Mouse (Mus musculus) myocyte (in vitro differentiated cells): Measurements from ENCODE around the gene Pla2g12a. TPM values are rescaled to one million over a fixed set of nuclear protein-coding genes. Genes with fewer than 3 reads are reported as not detected.

Experiments
- H3K27me3 ChIP-seq: one replicate; pipeline ENCODE4 v1.6.1; 2011; ENCODE audit not compliant: control insufficient read depth, insufficient read depth, insufficient read length
- H3K36me3 ChIP-seq: one replicate; pipeline ENCODE4 v1.6.1; 2011; ENCODE audit not compliant: control insufficient read depth, insufficient read depth
- H3K4me2 ChIP-seq: one replicate; pipeline ENCODE4 v1.6.1; 2011; ENCODE audit warnings: low read depth, control low read depth
- H3K4me3 ChIP-seq: one replicate; pipeline ENCODE4 v1.5.1; 2011; ENCODE audit warnings: mild to moderate bottlenecking, control low read depth, moderate library complexity
- H3K79me2 ChIP-seq: one replicate; pipeline ENCODE4 v1.6.1; 2011; ENCODE audit not compliant: control insufficient read depth, insufficient read depth
- H3ac ChIP-seq: one replicate; pipeline ENCODE4 v1.6.1; 2011; ENCODE audit not compliant: control insufficient read depth, insufficient read length
- CEBPB ChIP-seq: IDR thresholded peaks from 2 replicates; pipeline ENCODE4 v1.6.1; 2011; ENCODE audit warnings: mild to moderate bottlenecking, moderate library complexity; ENCODE audit not compliant: poor library complexity, insufficient read depth, severe bottlenecking
- E2F4 ChIP-seq: IDR thresholded peaks from one replicate; pipeline ENCODE4 v1.6.1; 2011; ENCODE audit warnings: mild to moderate bottlenecking, control low read depth, moderate library complexity; ENCODE audit not compliant: insufficient read depth
- MAX ChIP-seq: IDR thresholded peaks from one replicate; pipeline ENCODE4 v1.6.1; 2011; ENCODE audit warnings: low read depth, mild to moderate bottlenecking, control low read depth
- MYOD1 ChIP-seq, 3 experiments: IDR thresholded peaks; one replicate each; pipeline ENCODE4 v1.6.1; 2011; ENCODE audit warnings: control low read depth in 2 of 3, low read depth in 2 of 3, mild to moderate bottlenecking in 2 of 3, moderate library complexity in 1 of 3; ENCODE audit not compliant: insufficient read length in 2 of 3, control insufficient read depth in 1 of 3
- MYOG ChIP-seq, 3 experiments: IDR thresholded peaks; one replicate each; pipeline ENCODE4 v1.6.1; 2011; ENCODE audit warnings: control low read depth in 2 of 3, low read depth in 2 of 3, mild to moderate bottlenecking in 2 of 3; ENCODE audit not compliant: insufficient read length in 2 of 3, control insufficient read depth in 1 of 3, insufficient read depth in 1 of 3
- POLR2A ChIP-seq: IDR thresholded peaks from one replicate; pipeline ENCODE4 v1.6.1; 2011; ENCODE audit warnings: low read depth, mild to moderate bottlenecking, control low read depth, moderate library complexity; ENCODE audit not compliant: insufficient read length
- POLR2AphosphoS2 ChIP-seq: IDR thresholded peaks from one replicate; pipeline ENCODE4 v1.6.1; 2011; ENCODE audit warnings: low read depth, control low read depth; ENCODE audit not compliant: insufficient read length
- REST ChIP-seq: IDR thresholded peaks from one replicate; pipeline ENCODE4 v1.6.1; 2011; ENCODE audit warnings: mild to moderate bottlenecking, control low read depth, moderate library complexity; ENCODE audit not compliant: insufficient read depth, insufficient read length
- SRF ChIP-seq: IDR thresholded peaks from one replicate; pipeline ENCODE4 v1.6.1; 2011; ENCODE audit warnings: low read depth; ENCODE audit not compliant: control insufficient read depth, insufficient read length
- TCF12 ChIP-seq: IDR thresholded peaks from one replicate; pipeline ENCODE4 v1.6.1; 2011; ENCODE audit warnings: mild to moderate bottlenecking, control low read depth; ENCODE audit not compliant: poor library complexity, insufficient read depth, severe bottlenecking
- TCF3 ChIP-seq: IDR thresholded peaks from one replicate; pipeline ENCODE4 v1.6.1; 2011; ENCODE audit warnings: low read depth, control low read depth; ENCODE audit not compliant: insufficient read length
- USF1 ChIP-seq: IDR thresholded peaks from one replicate; pipeline ENCODE4 v1.6.1; 2011; ENCODE audit warnings: low read depth, mild to moderate bottlenecking, control low read depth, moderate library complexity
- polyA plus RNA-seq: library from polyadenylated mRNA; unstranded; fragments of >200 nt; fragmentation: generic; extraction: Trizol; gene quantifications from one replicate; pipeline ENCODE4 v1.2.1, GENCODE M21; 2012; ENCODE audit warnings: missing spikeins

Gene Pla2g12a
- polyA plus RNA-seq, 1 experiment: 31.3 TPM

- TF ChIP-seq MYOD1 (IDR thresholded peaks at IDR 0.05; ENCODE audit: control insufficient read depth in 1 of 3, insufficient read length in 2 of 3, low read depth in 2 of 3) (peak; percentile 15 to 86 (median 81)), TCF3 (peak; percentile 40), REST (no peak), SRF (no peak), POLR2AphosphoS2 (no peak), MYOG (IDR thresholded peaks at IDR 0.05; ENCODE audit: control insufficient read depth in 1 of 3, insufficient read depth in 1 of 3, insufficient read length in 2 of 3, low read depth in 2 of 3) (peak; percentile 59 to 90 (median 69))
- Histone ChIP-seq H3K4me2 (no peak overlapping the region), H3K4me3 (no peak overlapping the region), H3ac (no peak overlapping the region), H3K27me3 (no peaks in the 10 kb centered on the region), H3K79me2 (no peaks in the 10 kb centered on the region), H3K36me3 (no peaks in the 10 kb centered on the region)
These were observed 40.0 kb downstream of the Pla2g12a start for GRCm38 (mm10) chr3:129918434-129918833.

DNA sequence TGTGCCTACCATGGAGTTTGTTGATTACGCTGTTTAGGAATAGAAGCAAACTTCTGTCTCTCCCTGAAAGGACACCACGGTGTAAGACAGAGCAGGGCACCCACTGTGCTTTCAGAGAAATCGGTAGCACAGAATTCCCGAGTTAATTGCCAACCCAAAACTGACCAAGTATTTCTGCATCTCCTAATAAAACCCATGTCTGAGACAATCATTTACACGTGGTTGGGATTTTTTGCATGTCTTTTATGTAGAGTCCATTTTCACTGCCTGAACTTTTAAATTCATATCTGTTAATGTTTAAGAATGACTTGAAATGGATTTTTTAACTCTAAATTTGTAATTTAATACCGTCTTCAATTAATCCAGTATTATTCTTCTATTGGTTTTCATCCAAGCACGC, 45.2 kb downstream of the Pla2g12a start:
- Histone ChIP-seq H3K4me3 (no peak overlapping the region), H3ac (no peak overlapping the region), H3K36me3 (no peaks in the 10 kb centered on the region), H3K79me2 (no peaks in the 10 kb centered on the region), H3K27me3 (no peaks in the 10 kb centered on the region), H3K4me2 (no peak overlapping the region)
- no peak for TF ChIP-seq USF1
- no peak for TF ChIP-seq TCF3
- TF ChIP-seq CEBPB: no peak
- no peak for TF ChIP-seq TCF12
- no peak for TF ChIP-seq MAX
- TF ChIP-seq MYOD1 (IDR thresholded peaks at IDR 0.05; ENCODE audit: control insufficient read depth in 1 of 3, insufficient read length in 2 of 3, low read depth in 2 of 3): no peak
- no peak for TF ChIP-seq POLR2A
- TF ChIP-seq POLR2AphosphoS2: no peak
- no peak for TF ChIP-seq E2F4
- no peak for TF ChIP-seq MYOG (IDR thresholded peaks at IDR 0.05; ENCODE audit: control insufficient read depth in 1 of 3, insufficient read depth in 1 of 3, insufficient read length in 2 of 3, low read depth in 2 of 3)
- no peak for TF ChIP-seq REST
- no peak for TF ChIP-seq SRF

DNA sequence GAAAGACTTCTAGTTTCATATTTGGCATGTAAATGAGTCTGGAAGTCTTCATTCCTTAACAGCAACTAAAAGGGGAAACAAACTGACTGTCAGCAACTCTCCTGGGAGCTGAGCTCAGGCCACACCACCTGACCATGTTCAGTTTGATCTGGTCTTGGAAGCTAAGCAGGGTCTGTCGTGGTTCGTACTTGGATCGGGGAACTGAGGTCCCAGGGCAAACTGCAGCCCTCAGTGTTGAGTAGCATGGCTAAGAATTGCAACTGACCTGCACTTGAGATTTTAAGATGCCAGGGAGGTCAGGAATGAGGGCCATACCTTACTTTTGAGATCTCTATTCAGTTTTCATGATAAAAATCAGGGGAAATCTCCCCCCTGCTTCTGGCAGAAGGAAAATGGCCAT, 47.5 kb downstream of the Pla2g12a start:
- Histone ChIP-seq H3K4me2 (no peak overlapping the region), H3K79me2 (no peaks in the 10 kb centered on the region), H3ac (no peak overlapping the region), H3K27me3 (no peaks in the 10 kb centered on the region), H3K4me3 (no peak overlapping the region), H3K36me3 (no peaks in the 10 kb centered on the region)
- no peak for TF ChIP-seq MYOG (IDR thresholded peaks at IDR 0.05; ENCODE audit: control insufficient read depth in 1 of 3, insufficient read depth in 1 of 3, insufficient read length in 2 of 3, low read depth in 2 of 3)
- TF ChIP-seq TCF3: no peak
- TF ChIP-seq POLR2A: no peak

DNA sequence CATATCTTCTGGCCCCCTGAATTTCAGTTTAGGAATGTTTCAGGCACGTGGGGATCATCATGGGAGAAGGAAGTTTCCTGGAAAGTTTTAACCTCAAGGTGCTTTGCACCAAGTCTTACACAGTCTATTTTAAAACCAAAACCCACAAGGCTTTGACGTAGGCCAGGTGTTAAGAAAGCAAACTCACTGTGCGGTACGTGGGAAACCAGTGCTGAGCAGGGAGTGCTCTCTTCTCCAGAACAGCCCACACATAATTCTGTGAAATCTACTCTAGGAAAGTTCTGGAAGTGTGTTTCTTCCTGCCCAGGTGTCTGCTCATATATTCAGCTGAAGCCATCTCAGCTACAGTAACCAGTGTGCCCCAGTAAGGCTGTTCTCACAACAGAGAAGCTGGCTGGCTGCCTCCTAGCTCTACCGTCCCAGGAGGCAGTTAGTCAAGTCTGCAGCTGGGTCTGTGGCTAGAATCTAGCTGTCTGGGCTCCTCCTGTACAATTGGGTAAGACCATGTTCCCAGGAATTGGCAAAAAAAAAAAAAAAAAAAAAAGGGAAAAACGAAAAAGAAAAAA, 51.9 kb downstream of the Pla2g12a start:
- no peak for TF ChIP-seq USF1
- TF ChIP-seq E2F4: no peak
- TF ChIP-seq POLR2AphosphoS2: no peak
- TF ChIP-seq TCF12: no peak
- no peak for TF ChIP-seq POLR2A
- TF ChIP-seq TCF3: no peak
- no peak for TF ChIP-seq MYOG (IDR thresholded peaks at IDR 0.05; ENCODE audit: control insufficient read depth in 1 of 3, insufficient read depth in 1 of 3, insufficient read length in 2 of 3, low read depth in 2 of 3)
- TF ChIP-seq MYOD1 (IDR thresholded peaks at IDR 0.05; ENCODE audit: control insufficient read depth in 1 of 3, insufficient read length in 2 of 3, low read depth in 2 of 3): no peak
- no peak for TF ChIP-seq MAX
- no peak for TF ChIP-seq REST
- no peak for TF ChIP-seq CEBPB
- TF ChIP-seq SRF: no peak
- Histone ChIP-seq H3K4me3 (no peak overlapping the region), H3K79me2 (no peaks in the 10 kb centered on the region), H3K27me3 (no peaks in the 10 kb centered on the region), H3K36me3 (no peaks in the 10 kb centered on the region), H3K4me2 (no peak overlapping the region), H3ac (no peak overlapping the region)

DNA sequence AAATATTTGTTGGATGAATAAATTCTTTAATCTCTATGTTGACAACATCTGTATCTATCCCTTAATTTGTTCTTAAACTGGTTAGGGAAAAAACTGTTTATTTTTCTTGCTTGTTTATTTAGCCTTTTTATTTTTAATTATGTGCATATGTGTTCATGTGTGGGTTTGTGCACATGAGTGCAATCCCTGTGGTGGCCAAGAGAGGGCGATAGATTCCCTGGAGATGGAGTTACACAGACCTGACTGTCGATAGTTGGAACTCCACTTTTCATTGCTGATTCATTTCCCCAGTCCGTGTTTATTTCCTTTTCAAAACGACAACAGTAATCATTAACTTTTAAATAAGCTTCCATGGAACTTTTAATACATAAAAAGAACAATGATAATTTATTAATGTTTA, 54.0 kb downstream of the Pla2g12a start:
- no peaks in the 10 kb centered on the region for H3K79me2 ChIP-seq
- no peak overlapping the region for H3ac ChIP-seq
- H3K4me2 ChIP-seq: no peak overlapping the region
- TF ChIP-seq E2F4 (no peak), CEBPB (no peak)
- H3K36me3 ChIP-seq: no peaks in the 10 kb centered on the region
- no peak overlapping the region for H3K4me3 ChIP-seq
- H3K27me3 ChIP-seq: no peaks in the 10 kb centered on the region
